Mouse (Mus musculus) left cerebral cortex, adult 9 months (tissue): ENCODE data around the gene Galnt9.
A peak's percentile ranks its signal among the peaks of the same experiment; 100 is the strongest.

Experiments
- DNase-seq, 2 experiments: peaks; one replicate each; pipeline ENCODE4 v3.0.0; 2022; ENCODE audit warnings: low spot score in 2 of 2

Galnt9 gene

GRCm38 (mm10) chr5:110543951-110544690 is at the start of gene Galnt9:
TSS of gene Galnt9 (plus strand) at chr5:110544355.
- peak in 1 of 2 experiments; percentile 69 for DNase-seq

- DNase-seq = no peak
Measured at GRCm38 (mm10) chr5:110494396-110494795, 49.8 kb upstream of the Galnt9 start.

GRCm38 (mm10) chr5:110495051-110495450 is 49.1 kb upstream of the Galnt9 start:
- no peak for DNase-seq

- no peak for DNase-seq
Measured at GRCm38 (mm10) chr5:110497556-110497955, 46.6 kb upstream of the Galnt9 start.

- no peak for DNase-seq
Measured at GRCm38 (mm10) chr5:110498071-110498470, 46.1 kb upstream of the Galnt9 start.

- DNase-seq = no peak
Measured at GRCm38 (mm10) chr5:110500233-110500632, 43.9 kb upstream of the Galnt9 start.

GRCm38 (mm10) chr5:110503361-110503760 is 40.8 kb upstream of the Galnt9 start:
- DNase-seq = no peak

GRCm38 (mm10) chr5:110505611-110506294 is 38.4 kb upstream of the Galnt9 start:
- DNase-seq = no peak

- DNase-seq = no peak
Measured at GRCm38 (mm10) chr5:110506295-110506616, 37.9 kb upstream of the Galnt9 start.

- DNase-seq = no peak
Measured at GRCm38 (mm10) chr5:110506856-110507255, 37.3 kb upstream of the Galnt9 start.

GRCm38 (mm10) chr5:110507943-110508342 is 36.2 kb upstream of the Galnt9 start:
- DNase-seq = peak in 1 of 2 experiments; percentile 47

GRCm38 (mm10) chr5:110510357-110510756 is 33.8 kb upstream of the Galnt9 start:
- DNase-seq = no peak

GRCm38 (mm10) chr5:110513791-110514190 is 30.4 kb upstream of the Galnt9 start:
- DNase-seq = no peak

GRCm38 (mm10) chr5:110514694-110515093 is 29.5 kb upstream of the Galnt9 start:
- DNase-seq = no peak

- no peak for DNase-seq
Measured at GRCm38 (mm10) chr5:110516390-110516789, 27.8 kb upstream of the Galnt9 start.

- no peak for DNase-seq
Measured at GRCm38 (mm10) chr5:110518086-110518783, 25.9 kb upstream of the Galnt9 start.

- DNase-seq = peak; percentile 53 to 58
Measured at GRCm38 (mm10) chr5:110520974-110521373, 23.2 kb upstream of the Galnt9 start.

- DNase-seq = peak in 1 of 2 experiments; percentile 60
Measured at GRCm38 (mm10) chr5:110521822-110522221, 22.3 kb upstream of the Galnt9 start.

- DNase-seq = peak in 1 of 2 experiments; percentile 50
Measured at GRCm38 (mm10) chr5:110523296-110523695, 20.9 kb upstream of the Galnt9 start.

- no peak for DNase-seq
Measured at GRCm38 (mm10) chr5:110525701-110526100, 18.5 kb upstream of the Galnt9 start.

GRCm38 (mm10) chr5:110526556-110526955 is 17.6 kb upstream of the Galnt9 start:
- DNase-seq = no peak

GRCm38 (mm10) chr5:110531091-110531490 is 13.1 kb upstream of the Galnt9 start:
- no peak for DNase-seq

- DNase-seq = no peak
Measured at GRCm38 (mm10) chr5:110534402-110534801, 9.8 kb upstream of the Galnt9 start.
